Mouse (Mus musculus): ENCODE measurements around the gene Ddx10. TPM values are rescaled to one million over a fixed set of nuclear protein-coding genes. Genes with fewer than 3 reads are reported as not detected.

The Ddx10 gene
- 43.8 and 46.8 TPM in 2 replicates for total RNA-seq (2017)

GRCm38 (mm10) chr9:53247953-53248397, at the start of gene Ddx10:
Gene Ddx10, minus strand, starts transcription at chr9:53248053.
- ATAC-seq (ENCODE audit: extremely low read depth, insufficient number of reproducible peaks, low FRiP score, poor library complexity, severe bottlenecking): peak; percentile 100

- ATAC-seq (ENCODE audit: extremely low read depth, insufficient number of reproducible peaks, low FRiP score, poor library complexity, severe bottlenecking): no peak
These were observed 45.0 kb upstream of the Ddx10 start for GRCm38 (mm10) chr9:53292833-53293232.

DNA sequence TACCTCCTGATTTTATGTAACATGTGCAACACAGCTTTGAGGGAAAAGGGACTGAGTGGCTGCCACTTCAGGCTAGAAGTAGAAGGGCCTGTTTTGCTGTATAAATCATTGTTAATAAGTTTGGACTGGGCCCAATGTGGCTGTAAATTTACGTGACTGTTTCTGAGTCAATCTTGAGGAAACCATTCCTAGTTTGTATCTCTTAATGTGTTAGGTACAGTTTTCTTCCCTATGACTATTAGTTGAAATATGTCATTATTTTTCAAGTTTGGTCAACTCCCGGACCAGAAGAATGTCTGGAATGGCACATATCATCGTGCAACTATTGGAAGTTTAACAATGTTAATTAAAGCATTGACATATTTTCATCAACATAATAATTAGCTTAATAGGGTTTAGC, 42.2 kb upstream of the Ddx10 start:
- ATAC-seq (ENCODE audit: extremely low read depth, insufficient number of reproducible peaks, low FRiP score, poor library complexity, severe bottlenecking): no peak

DNA sequence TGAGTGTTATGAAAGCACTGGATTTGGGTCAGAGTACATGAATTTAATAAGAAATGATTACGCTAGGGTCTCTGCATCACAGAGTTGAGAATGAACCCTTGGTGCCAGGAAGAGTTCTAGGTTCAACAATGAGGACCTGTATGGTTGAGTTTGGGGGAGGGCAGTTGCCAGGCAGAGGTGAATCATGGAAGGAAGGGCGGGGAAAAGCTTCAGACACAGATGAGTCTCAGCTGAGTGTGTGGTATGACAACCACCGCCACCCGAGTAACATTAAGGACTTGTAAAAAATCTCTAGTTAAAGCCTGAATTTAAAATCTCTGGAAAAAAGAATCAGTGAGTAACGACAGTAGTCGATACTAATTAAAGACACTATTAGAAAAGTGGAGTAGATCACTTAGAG, 38.9 kb upstream of the Ddx10 start:
- ATAC-seq (ENCODE audit: extremely low read depth, insufficient number of reproducible peaks, low FRiP score, poor library complexity, severe bottlenecking): no peak

DNA sequence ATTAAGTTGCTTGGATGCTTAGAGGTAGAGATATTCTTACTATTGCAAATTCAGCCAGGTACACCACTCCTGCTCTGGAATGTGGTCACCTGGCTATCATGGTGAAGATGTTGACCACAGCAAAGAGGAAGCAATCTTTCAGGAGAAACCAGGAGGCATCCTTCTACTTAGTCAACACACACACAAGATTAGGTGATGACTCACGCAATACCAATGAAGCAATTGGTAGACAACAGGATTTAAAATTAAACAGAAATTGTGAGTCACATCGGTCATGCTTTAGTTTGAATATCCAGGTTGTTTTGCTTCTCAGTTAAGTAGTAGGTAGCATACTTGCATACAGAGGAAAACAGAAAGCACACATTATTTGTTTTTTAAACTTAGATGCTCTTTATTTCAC, 31.1 kb upstream of the Ddx10 start:
- ATAC-seq (ENCODE audit: extremely low read depth, insufficient number of reproducible peaks, low FRiP score, poor library complexity, severe bottlenecking): no peak

GRCm38 (mm10) chr9:53276381-53276780, 28.5 kb upstream of the Ddx10 start:
- no peak for ATAC-seq (ENCODE audit: extremely low read depth, insufficient number of reproducible peaks, low FRiP score, poor library complexity, severe bottlenecking)

DNA sequence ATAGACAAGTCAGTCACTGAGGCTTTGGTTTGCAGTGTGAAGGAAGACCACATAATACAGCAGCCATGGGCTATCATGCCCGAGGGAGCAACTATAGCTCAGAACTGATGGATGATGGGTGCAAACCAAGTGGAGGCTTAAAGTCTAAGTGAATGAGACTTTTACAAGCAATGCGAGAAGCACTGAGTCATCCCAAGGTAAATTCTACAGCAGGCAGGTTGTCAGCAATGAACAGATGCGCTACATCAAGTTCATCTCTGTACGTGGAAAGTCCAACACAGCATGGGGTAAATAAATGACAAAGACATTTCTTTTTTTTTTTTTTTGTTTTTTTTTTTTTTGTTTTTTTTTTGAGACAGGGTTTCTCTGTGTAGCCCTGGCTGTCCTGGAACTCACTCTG, 24.9 kb upstream of the Ddx10 start:
- no peak for ATAC-seq (ENCODE audit: extremely low read depth, insufficient number of reproducible peaks, low FRiP score, poor library complexity, severe bottlenecking)

- no peak for ATAC-seq (ENCODE audit: extremely low read depth, insufficient number of reproducible peaks, low FRiP score, poor library complexity, severe bottlenecking)
These were observed 24.4 kb upstream of the Ddx10 start for GRCm38 (mm10) chr9:53272207-53272606.

- ATAC-seq (ENCODE audit: extremely low read depth, insufficient number of reproducible peaks, low FRiP score, poor library complexity, severe bottlenecking): no peak
These were observed 23.6 kb upstream of the Ddx10 start for GRCm38 (mm10) chr9:53271281-53272022.

DNA sequence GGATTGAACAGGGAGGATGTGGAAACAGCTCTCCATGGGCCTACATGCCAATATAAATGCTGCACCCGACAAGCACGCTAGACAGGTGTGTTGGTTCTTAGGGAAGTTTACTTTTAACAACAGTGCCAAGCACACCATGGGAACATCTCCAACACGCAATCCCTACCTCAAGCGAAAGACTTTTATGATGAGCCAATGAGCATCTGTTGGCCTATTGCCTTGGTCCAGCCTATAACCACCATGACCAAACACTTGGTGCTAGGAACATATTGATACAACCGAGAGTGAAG, 21.6 kb upstream of the Ddx10 start:
- ATAC-seq (ENCODE audit: extremely low read depth, insufficient number of reproducible peaks, low FRiP score, poor library complexity, severe bottlenecking): no peak

DNA sequence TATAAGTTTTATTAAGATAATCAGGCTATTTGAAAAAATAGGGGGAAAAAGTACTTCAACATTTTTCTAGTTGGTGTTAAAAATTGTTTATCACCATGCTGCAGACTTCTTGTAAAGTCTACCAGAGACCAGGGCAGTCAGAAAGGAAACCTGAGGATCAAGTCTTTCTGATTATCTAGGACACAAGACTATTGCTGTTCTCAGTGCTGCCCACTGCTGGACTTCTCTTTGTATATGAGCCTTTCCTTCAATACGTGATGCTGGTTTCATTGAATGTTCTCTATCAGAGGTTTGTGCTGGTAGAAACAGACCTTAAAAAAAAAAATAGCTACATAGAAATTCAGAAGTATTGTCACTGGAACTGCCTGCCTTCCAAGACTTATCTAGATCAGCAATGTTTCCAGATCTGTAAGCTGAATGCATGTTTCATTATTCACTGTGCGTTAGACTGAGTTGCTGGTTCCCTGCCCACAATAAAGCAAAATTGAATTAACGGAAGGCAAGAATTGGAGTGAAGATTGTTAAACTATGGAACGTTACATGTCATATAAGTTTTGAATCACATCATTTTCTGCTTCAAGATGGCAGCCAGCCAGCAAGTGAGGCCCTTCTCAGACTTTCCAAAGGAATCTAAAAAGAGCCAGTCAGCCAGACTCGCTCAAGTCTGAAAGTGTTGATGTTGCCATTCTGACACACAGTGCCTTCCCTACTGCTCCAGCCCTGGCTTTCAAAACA, 21.0 kb upstream of the Ddx10 start:
- ATAC-seq (ENCODE audit: extremely low read depth, insufficient number of reproducible peaks, low FRiP score, poor library complexity, severe bottlenecking): no peak

GRCm38 (mm10) chr9:53268036-53268435, 20.2 kb upstream of the Ddx10 start:
- ATAC-seq (ENCODE audit: extremely low read depth, insufficient number of reproducible peaks, low FRiP score, poor library complexity, severe bottlenecking): no peak

- ATAC-seq (ENCODE audit: extremely low read depth, insufficient number of reproducible peaks, low FRiP score, poor library complexity, severe bottlenecking): no peak
These were observed 17.7 kb upstream of the Ddx10 start for GRCm38 (mm10) chr9:53265589-53265988.

DNA sequence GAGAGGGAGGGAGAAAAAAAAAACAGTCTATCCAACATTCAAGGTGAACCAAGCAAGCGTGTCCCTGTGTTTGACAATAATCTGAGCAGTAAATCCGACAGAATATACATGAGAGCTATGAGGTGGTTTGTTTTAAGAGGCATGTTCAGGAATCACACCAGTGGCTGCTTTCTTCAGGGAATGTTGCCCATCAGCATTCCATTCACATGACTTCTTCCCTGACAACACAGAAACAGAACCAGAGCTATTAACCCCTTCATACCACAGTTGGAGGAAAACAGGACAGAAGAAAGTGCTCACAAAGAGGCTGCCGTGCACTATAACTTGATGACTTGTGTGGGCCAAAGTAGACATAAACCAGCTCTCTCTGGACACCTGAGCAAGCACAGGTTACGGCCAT, 16.5 kb upstream of the Ddx10 start:
- no peak for ATAC-seq (ENCODE audit: extremely low read depth, insufficient number of reproducible peaks, low FRiP score, poor library complexity, severe bottlenecking)

DNA sequence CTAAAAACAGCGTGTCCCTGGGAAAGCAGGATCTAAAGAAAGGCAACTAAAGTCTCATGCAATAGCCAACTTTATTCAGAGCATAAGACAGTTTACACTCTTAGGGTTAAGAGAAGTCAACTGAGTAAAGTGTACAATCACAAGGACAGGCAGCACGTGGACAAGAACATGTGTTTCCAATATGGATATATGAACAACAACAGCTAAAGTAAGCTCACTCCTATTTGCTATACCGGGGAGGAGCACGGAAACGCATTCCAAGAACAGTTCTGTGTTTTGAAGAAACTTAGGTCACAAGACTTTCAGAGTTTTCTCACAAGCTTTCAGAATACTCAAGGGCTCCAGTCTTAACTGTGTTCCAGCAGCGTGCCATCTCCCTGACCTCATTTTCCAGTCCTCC, 10.3 kb upstream of the Ddx10 start:
- ATAC-seq (ENCODE audit: extremely low read depth, insufficient number of reproducible peaks, low FRiP score, poor library complexity, severe bottlenecking): no peak

DNA sequence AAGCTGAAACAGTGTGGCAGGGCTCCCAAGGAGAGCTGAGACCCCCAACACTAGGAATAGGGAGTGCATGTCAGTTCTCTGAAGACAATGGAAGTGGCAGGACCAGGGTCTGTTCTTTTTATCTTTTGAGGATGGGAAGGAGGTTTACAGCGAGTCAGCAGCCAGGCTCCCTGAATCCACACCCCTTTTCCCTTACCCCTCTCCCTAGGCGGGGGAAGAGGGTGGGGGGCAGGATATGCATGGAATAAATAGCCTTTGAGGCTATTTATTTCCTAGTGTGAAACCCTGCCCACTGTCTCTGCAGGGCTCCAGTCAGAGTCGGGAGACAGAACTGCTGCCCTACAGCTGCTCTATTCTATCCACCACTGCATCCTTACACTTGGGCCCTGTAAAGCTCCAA, 9.9 kb upstream of the Ddx10 start:
- no peak for ATAC-seq (ENCODE audit: extremely low read depth, insufficient number of reproducible peaks, low FRiP score, poor library complexity, severe bottlenecking)

DNA sequence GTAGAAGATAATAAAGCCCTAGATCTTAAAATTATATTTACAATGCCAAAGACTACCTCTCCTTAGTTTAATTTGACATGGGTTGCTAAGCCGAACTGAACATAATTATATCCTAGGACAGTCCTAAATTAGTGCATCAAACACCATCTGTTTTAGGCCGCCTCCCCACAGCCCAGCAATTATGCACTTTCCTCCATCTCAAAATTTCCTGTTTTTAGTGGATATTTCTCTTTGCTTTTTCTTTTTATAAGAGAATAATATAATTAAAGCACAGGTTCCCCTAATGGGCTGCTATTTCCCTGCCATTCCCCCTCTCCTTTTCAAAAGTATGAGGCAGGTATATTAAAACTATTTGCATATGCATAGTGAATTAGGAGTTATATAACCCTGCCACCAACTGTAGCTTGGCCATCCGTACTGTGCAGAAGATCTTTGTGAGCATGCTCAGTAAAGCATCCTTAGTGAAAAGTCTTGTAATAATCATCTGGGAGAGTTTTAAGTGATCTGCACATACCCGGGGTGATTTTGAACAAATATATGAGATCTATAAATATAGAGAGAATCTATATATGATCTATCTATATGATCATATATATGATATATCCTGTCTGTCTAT, 8.9 kb upstream of the Ddx10 start:
- ATAC-seq (ENCODE audit: extremely low read depth, insufficient number of reproducible peaks, low FRiP score, poor library complexity, severe bottlenecking): no peak

DNA sequence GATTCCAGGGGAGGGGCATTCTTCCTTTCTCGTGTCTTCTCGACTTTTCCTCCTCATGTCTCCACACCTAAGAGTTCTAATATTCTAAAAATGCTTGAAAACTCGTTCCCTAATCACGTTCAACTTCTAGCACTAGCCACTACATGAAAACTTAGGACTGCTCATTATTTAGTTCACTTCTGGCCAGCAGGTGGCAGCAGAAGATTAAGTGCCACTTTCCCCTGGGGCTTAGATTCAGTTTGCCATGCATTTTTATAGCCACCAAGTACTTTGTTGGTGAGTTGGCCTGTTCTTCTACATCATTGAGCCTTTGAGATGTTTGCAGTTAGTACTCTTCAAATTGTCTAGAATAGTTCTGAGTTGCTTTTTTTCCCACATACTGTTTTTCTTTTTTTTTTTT, 6.5 kb upstream of the Ddx10 start:
- peak; percentile 66; the same call in 1 of the 2 replicates for ATAC-seq (ENCODE audit: extremely low read depth, insufficient number of reproducible peaks, low FRiP score, poor library complexity, severe bottlenecking)

GRCm38 (mm10) chr9:53247516-53247915, 337 bp downstream of the Ddx10 start:
- no peak for ATAC-seq (ENCODE audit: extremely low read depth, insufficient number of reproducible peaks, low FRiP score, poor library complexity, severe bottlenecking)

DNA sequence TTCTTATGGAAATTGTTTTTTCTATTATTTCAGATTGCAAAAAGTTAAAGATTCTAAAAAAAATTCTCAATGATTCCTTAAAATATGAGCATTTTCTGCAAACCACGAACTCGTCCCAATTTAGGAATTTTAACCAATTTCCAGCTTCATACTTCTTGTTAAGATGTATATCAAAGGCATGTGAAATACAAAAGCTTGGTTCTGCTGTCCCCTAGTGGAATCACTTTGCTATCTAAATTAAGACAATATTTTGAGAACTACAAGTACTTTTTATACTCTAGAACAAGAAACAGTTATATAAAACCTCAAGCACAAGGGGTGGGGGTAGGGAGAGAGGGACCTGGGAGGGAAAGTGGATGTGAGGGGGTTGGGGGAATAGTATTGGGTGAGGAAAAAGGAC, 29.7 kb downstream of the Ddx10 start:
- ATAC-seq (ENCODE audit: extremely low read depth, insufficient number of reproducible peaks, low FRiP score, poor library complexity, severe bottlenecking): no peak

Data from neutrophil, adult 5-6 weeks (primary cell).